Mouse (Mus musculus) left cerebral cortex, adult 18-20 months (tissue): ENCODE measurements at regions not wholly inside any gene's neighbourhood (a gene's known extent, or its start where the extent isn't known, plus 50 kb on each side); places are given as distances from the start of the nearest gene placed in this dataset.
"Not testable (repeated sequence)": the region's sequence is repeated elsewhere in the genome, so short reads cannot be mapped to it uniquely, and the experiment has no call there.

ENCODE experiments used
- DNase-seq, 2 experiments: peaks; one replicate each; pipeline ENCODE4 v3.0.0; 2021 to 2022; ENCODE audit warnings: low spot score in 2 of 2, mixed read lengths in 1 of 2

- DNase-seq = peak; percentile 23 to 24
Observed at GRCm38 (mm10) chr9:11206829-11207228, 302.3 kb upstream of the Cntn5 start.

GRCm38 (mm10) chr9:11206267-11206666, 301.7 kb upstream of the Cntn5 start:
- DNase-seq = no peak

GRCm38 (mm10) chr9:11192183-11192582, 287.6 kb upstream of the Cntn5 start:
- DNase-seq = no peak

- no peak for DNase-seq
Observed at GRCm38 (mm10) chr9:11145799-11146198, 241.2 kb upstream of the Cntn5 start.

- no peak for DNase-seq
Observed at GRCm38 (mm10) chr9:11126833-11127232, 222.3 kb upstream of the Cntn5 start.

- no peak for DNase-seq
Observed at GRCm38 (mm10) chr9:11119153-11119552, 214.6 kb upstream of the Cntn5 start.

- not testable (repeated sequence) for DNase-seq
Observed at GRCm38 (mm10) chr9:11107828-11108227, 203.3 kb upstream of the Cntn5 start.

- not testable (repeated sequence) for DNase-seq
Observed at GRCm38 (mm10) chr9:11107212-11107611, 202.6 kb upstream of the Cntn5 start.

- DNase-seq = no peak
Observed at GRCm38 (mm10) chr9:11106268-11106667, 201.7 kb upstream of the Cntn5 start.

GRCm38 (mm10) chr9:11103448-11103847, 198.9 kb upstream of the Cntn5 start:
- no peak for DNase-seq

- DNase-seq = no peak
Observed at GRCm38 (mm10) chr9:11092874-11093273, 188.3 kb upstream of the Cntn5 start.

- not testable (repeated sequence) for DNase-seq
Observed at GRCm38 (mm10) chr9:11067125-11067524, 162.6 kb upstream of the Cntn5 start.

- DNase-seq = no peak
Observed at GRCm38 (mm10) chr9:11062856-11063255, 158.3 kb upstream of the Cntn5 start.
